Mouse (Mus musculus) central nervous system, embryonic 18 days (tissue): ENCODE measurements around the gene Klra5. TPM values are rescaled to one million over a fixed set of nuclear protein-coding genes. Genes with fewer than 3 reads are reported as not detected.

Source experiments
- polyA plus RNA-seq: library from polyadenylated mRNA; depleted of rRNA; stranded (reverse); fragments of >200 nt; gene quantifications from 2 replicates; pipeline ENCODE4 v1.2.3, GENCODE M21; 2012; rRNA removed

The Klra5 gene
- polyA plus RNA-seq: not detected in 2 replicates

GRCm38 (mm10) chr6:129917476-129917946 is at the start of gene Klra5:
Gene Klra5, minus strand, starts transcription at chr6:129917650.

DNA sequence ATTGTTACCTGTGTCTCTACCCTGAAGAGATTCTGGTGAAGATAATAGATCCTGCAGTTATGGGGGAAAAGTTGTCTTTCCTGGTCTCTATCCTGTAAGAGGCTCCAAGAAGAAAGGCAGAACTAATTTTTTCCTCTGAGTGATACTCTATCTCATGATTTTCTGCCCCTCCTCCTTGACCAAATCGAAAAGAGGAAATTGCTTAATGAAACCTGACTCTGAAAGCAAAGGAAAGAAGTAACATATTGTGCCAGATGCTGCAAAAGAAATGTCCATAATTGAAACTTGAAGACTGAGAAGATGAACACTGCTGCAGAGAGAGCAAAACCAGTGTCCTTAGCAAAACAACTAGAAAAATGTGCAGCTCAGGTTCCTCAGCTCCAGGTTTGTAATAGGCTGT is 40.9 kb downstream of the Klra5 start, which contains the start of gene Klra17:
Klra17 (minus strand) TSS at position 124 of the 400 bp plus-strand sequence.

DNA sequence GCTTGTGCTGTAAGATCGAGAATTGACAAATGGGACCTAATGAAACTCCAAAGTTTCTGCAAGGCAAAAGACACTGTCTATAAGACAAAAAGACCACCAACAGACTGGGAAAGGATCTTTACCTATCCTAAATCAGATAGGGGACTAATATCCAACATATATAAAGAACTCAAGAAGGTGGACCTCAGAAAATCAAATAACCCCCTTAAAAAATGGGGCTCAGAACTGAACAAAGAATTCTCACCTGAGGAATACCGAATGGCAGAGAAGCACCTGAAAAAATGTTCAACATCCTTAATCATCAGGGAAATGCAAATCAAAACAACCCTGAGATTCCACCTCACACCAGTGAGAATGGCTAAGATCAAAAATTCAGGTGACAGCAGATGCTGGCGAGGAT is 55.1 kb downstream of the Klra5 start, which contains the start of gene Gm17631:
Gm17631 (plus strand) TSS at position 301 of the 400 bp plus-strand sequence.

Other genes starting within 250 kb of the Klra5 start
- gene Klrc1, start 238.7 kb downstream of the Klra5 start, polyA plus RNA-seq: not detected in 2 replicates
- gene Klri1, start 200.5 kb downstream of the Klra5 start, polyA plus RNA-seq: not detected in 2 replicates
- 0.03 TPM in 1 of 2 replicates, not detected in the other for gene Klri2, start 177.2 kb downstream of the Klra5 start, polyA plus RNA-seq
- gene Gm156, start 133.4 kb downstream of the Klra5 start, polyA plus RNA-seq: not detected in 2 replicates
- gene Gm17631, start 55.0 kb downstream of the Klra5 start, polyA plus RNA-seq: not detected in 2 replicates
- 0.04 TPM in 1 of 2 replicates, not detected in the other for gene Klra17, start 41.0 kb downstream of the Klra5 start, polyA plus RNA-seq
- not detected in 2 replicates for gene Klra6, start 109.3 kb upstream of the Klra5 start, polyA plus RNA-seq
- gene Klra4, start 149.6 kb upstream of the Klra5 start, polyA plus RNA-seq: 1.5 TPM in 1 of 2 replicates, not detected in the other
- 0.06 TPM in 1 of 2 replicates, not detected in the other for gene Klra8, start 212.2 kb upstream of the Klra5 start, polyA plus RNA-seq